Mouse (Mus musculus) liver, embryonic 15.5 days (tissue): Measurements from ENCODE around the gene Ift80. TPM values are rescaled to one million over a fixed set of nuclear protein-coding genes. Genes with fewer than 3 reads are reported as not detected.

Experiments used
- ATAC-seq: fragments of 200-750 bp; cut with Nextera tagmentation; 2 replicates; pipeline ENCODE4 v1.8.0; 2017; ENCODE audit warnings: moderate number of reproducible peaks, mild to moderate bottlenecking, moderate library complexity; ENCODE audit not compliant: insufficient read depth
- H3K27ac ChIP-seq: fragments of 300-500 bp; sonication (generic); replicated peaks from 2 replicates; pipeline ENCODE4 v1.5.1; 2015; ENCODE audit warnings: mild to moderate bottlenecking, inconsistent platforms
- H3K27me3 ChIP-seq: fragments of 300-500 bp; sonication (generic); 2 replicates; pipeline ENCODE4 v1.6.1; 2015; ENCODE audit warnings: mild to moderate bottlenecking, inconsistent platforms
- H3K36me3 ChIP-seq: fragments of 300-500 bp; sonication (generic); replicated peaks from 2 replicates; pipeline ENCODE4 v1.6.1; 2015; ENCODE audit warnings: moderate library complexity, mild to moderate bottlenecking, inconsistent platforms
- H3K4me1 ChIP-seq: fragments of 300-500 bp; sonication (generic); replicated peaks from 2 replicates; pipeline ENCODE4 v1.6.1; 2015; ENCODE audit warnings: inconsistent platforms
- H3K4me2 ChIP-seq: fragments of 300-500 bp; sonication (generic); 2 replicates; pipeline ENCODE4 v1.6.1; 2015; ENCODE audit warnings: moderate library complexity, mild to moderate bottlenecking, inconsistent platforms
- H3K4me3 ChIP-seq: fragments of 300-500 bp; sonication (generic); replicated peaks from 2 replicates; pipeline ENCODE4 v1.5.1; 2015; ENCODE audit warnings: mild to moderate bottlenecking, inconsistent platforms
- H3K9ac ChIP-seq: fragments of 300-500 bp; sonication (generic); 2 replicates; pipeline ENCODE4 v1.6.1; 2015; ENCODE audit warnings: moderate library complexity, mild to moderate bottlenecking, inconsistent platforms
- H3K9me3 ChIP-seq: fragments of 300-500 bp; sonication (generic); replicated peaks from 2 replicates; pipeline ENCODE4 v1.6.1; 2016; ENCODE audit warnings: inconsistent platforms
- WGBS: fragments of 180-500 bp; shearing (Covaris S2); methylation state at CpG from one replicate; pipeline ENCODE4 v1.1.7; 2015; ENCODE audit warnings: mixed read lengths; ENCODE audit not compliant: insufficient replicate concordance; 5-methylcytosine and 5-hydroxymethylcytosine counted together
- polyA plus RNA-seq: library from polyadenylated mRNA; unstranded; fragments of >200 nt; fragmentation: Nextera tagmentation; extraction: Ambion mirVana; gene quantifications from 2 replicates; pipeline ENCODE4 v1.2.1, GENCODE M21; 2015

The Ift80 gene
- polyA plus RNA-seq, 1 experiment from 2014 or later = 5.6 TPM

DNA sequence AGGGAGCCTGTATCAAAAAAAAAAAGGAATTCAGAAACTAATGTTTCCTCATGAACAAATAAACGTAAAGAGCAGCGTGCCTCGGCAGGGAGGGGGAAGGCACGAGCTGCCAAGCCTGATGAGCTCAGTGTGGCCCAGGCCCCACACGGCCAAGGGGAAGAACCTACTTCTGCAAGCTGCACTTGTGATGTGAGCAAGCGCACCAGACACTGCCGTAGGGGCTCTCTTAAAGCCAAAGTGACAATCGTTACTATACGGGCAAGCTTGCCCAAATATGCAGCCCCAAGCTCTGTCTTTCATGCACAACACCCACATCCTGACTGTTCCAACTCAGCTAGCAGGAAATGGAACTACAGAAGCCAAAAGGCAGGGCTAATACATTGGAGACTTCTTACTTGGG lies 23.5 kb downstream of the Ift80 start:
- no peaks in the 10 kb centered on the region for H3K27me3 ChIP-seq
- 42% methylated on average over 9 of the region's 9 CpGs for WGBS
- ATAC-seq = no peak

DNA sequence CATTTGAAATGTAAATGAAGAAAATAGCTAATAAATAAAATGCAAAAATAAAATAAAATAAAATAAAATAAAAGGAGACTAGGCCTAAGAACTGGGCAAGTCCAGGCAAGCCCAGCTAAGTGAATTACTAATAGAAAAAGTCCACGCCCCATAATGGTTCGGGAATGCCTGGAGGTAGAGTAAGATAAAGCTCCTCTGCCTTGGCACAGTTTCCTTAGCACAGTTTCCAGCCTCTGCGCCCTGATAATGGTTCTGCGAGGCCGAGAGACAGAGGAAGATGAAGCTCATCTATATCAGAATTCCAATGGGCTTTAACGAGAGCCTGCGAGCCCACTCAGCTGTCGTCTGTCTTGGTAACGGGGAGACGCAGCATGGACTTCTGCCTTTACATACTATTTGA lies 25.2 kb downstream of the Ift80 start:
- peak; percentile 33; the same call in 1 of the 2 replicates for ATAC-seq
- no peak overlapping the region; the same call in 1 of the 2 replicates for H3K4me2 ChIP-seq

More for the DNA sequence above, 23.5 kb downstream of the Ift80 start:
- Histone ChIP-seq H3K4me3 (no peak overlapping the region), H3K4me2 (no peak overlapping the region), H3K9me3 (no peaks in the 10 kb centered on the region), H3K36me3 (peaks cover 21% of the 10 kb centered on the region), H3K9ac (no peak overlapping the region), H3K27ac (no peak overlapping the region; the same call in 1 of the 2 replicates), H3K4me1 (peaks cover 50% of the 10 kb centered on the region)

DNA sequence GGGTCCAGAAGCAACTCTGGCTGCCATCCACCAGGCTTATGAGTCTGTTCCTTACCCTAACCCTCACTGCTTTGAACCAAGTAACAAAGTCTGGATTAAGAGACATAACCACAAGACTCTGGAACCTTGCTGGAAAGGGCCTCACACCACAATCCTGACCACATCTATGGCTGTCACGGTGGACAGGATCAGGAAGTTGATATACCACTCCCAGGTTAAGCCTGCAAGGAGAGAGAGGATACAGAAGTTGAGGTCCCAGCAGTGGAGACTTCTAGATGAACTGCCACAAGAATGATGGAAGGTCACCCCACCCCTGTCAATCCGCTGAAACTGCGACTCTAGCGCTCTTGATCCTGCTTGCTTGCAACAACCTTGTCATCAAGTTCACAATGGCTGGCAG lies 26.7 kb downstream of the Ift80 start:
- Histone ChIP-seq H3K27me3 (no peaks in the 10 kb centered on the region), H3K9ac (no peak overlapping the region), H3K4me1 (peaks cover 61% of the 10 kb centered on the region), H3K36me3 (peaks cover 9% of the 10 kb centered on the region; the same call in 1 of the 2 replicates), H3K4me3 (no peak overlapping the region), H3K27ac (no peak overlapping the region), H3K4me2 (no peak overlapping the region), H3K9me3 (no peaks in the 10 kb centered on the region)
- ATAC-seq = no peak
- 51% methylated on average over 4 of the region's 4 CpGs for WGBS

More for the DNA sequence above, 25.2 kb downstream of the Ift80 start:
- Histone ChIP-seq H3K9me3 (no peaks in the 10 kb centered on the region), H3K27ac (no peak overlapping the region; the same call in 1 of the 2 replicates), H3K4me1 (peaks cover 61% of the 10 kb centered on the region), H3K4me3 (no peak overlapping the region), H3K9ac (no peak overlapping the region), H3K36me3 (0 out of 2 replicates have a peak, but pooled peaks cover 9% of the 10 kb centered on the region), H3K27me3 (no peaks in the 10 kb centered on the region)
- WGBS = 46% methylated on average over 10 of the region's 10 CpGs

DNA sequence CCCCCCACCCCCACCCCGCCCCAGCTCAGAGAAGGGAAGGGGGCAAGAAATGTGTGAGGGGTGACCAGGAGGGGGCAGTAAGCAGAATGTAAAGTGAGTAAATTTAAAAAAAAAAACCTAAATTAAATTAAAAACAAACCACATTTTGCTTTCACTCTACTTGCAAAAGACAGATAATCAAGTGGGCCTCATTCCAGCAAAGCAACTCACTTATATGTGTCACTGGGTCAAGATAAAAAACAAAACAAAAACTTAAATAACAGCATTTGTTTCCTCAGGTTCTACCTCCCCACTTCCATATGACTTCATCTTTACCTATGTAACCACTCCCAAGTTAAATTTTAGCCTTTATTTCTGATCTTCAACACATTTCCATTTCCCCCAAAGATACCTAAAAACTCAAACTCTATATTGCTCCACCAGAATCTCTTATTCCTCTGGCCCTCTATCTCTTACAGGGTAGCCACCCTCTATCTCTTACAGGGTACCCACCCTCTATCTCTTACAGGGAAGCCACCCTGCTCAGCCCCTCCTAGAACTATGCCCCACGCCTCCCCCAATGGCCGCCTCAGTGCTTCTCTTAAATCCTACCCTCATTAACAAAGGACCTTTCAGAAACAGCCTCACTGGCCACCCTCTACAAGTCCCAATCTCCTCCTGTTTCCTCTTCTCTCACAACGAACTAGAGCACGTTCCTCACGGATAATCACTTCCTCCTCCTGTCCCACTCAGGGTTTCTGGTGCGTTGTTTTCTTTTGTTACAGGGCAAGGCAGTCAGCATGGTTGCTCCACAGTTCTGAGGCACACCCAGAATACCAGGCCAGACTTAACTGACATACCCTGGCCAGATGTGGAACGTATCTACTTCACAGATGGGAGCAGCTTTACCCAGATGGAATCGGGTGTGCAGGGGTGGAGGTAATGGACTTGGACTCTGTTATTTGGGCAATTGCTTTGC lies 28.6 kb downstream of the Ift80 start:
- 0 out of 2 replicates have a peak overlapping the region, but pooled peaks have one; percentile 3 for H3K9ac ChIP-seq
- H3K27ac ChIP-seq = peak overlapping the region; percentile 79
- peak overlapping the region; percentile 46 for H3K4me2 ChIP-seq
- peaks cover 55% of the 10 kb centered on the region for H3K4me1 ChIP-seq
- 0 out of 2 replicates have a peak overlapping the region, but pooled peaks have one; percentile 7 for H3K4me3 ChIP-seq
- no peaks in the 10 kb centered on the region for H3K27me3 ChIP-seq
- ATAC-seq = peak; percentile 93
- H3K36me3 ChIP-seq = peaks cover 12% of the 10 kb centered on the region; the same call in 1 of the 2 replicates
- H3K9me3 ChIP-seq = no peaks in the 10 kb centered on the region
- WGBS = 18% methylated on average over 9 of the region's 9 CpGs

DNA sequence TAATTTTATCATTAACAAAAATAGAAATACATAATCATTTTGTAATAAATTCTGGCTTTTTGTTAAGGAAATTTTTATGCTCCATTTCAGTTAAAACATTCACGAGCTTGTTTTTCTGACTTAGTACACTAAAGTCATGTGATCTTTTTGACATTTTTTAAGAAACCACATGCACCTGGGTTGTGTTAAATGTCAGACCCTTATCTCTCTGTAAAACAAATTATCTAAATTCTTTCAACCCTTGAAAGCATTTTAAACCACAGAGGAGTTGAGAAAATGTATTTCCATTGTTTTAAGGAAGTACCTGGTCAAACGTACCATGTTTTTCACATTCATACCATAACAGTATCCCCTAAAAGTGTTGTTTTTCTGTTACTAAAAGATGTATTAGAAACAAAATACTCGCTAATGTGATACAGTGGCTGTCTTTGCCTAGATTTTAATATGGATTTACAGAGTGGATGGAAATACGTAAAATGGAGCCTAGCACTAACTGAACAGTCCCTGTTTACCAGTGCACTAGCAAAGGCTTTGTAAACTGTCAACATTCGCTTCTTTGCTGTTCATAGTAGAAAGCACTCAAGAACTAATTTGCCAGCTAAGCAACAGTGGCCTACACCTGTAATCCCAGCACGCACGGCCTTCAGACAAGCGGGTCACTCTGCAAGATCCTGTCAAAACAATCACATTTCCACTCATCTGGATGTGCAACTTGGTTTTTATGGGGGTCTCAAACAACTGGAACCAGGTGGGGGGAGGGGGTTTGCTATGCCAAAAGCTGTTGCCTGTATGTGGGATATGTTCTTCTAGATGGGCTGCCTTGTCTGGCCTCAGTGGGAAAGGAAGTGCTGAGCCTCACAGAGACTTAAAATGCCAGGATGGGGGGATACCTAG lies 29.5 kb downstream of the Ift80 start:
- 72% methylated on average over 8 of the region's 8 CpGs for WGBS
- Histone ChIP-seq H3K4me3 (no peak overlapping the region), H3K27me3 (no peaks in the 10 kb centered on the region), H3K36me3 (peaks cover 12% of the 10 kb centered on the region; the same call in 1 of the 2 replicates), H3K9me3 (no peaks in the 10 kb centered on the region), H3K4me2 (peak overlapping the region; percentile 46), H3K4me1 (peaks cover 49% of the 10 kb centered on the region), H3K27ac (peak overlapping the region; percentile 79), H3K9ac (no peak overlapping the region)
- ATAC-seq = no peak

DNA sequence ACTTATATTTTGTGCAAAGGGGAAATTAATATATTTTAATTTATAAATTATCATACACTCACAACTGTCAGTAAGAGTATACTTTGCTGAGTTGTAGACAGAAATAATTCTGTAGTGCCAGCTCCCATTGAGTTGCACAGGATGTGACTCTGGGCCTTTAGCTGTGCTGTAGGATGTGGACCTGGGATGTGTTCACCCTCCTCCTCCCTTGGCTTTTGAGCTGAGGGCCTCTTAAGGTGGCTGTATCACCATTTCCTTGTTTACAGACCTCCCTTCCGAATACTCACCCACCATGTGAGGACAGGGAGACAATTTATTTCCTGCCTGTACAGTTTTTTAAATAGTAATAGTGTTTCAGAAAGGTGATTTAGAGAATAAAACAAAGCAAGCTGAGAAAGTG lies 30.8 kb downstream of the Ift80 start:
- no peaks in the 10 kb centered on the region for H3K27me3 ChIP-seq
- 59% methylated on average over 1 of the region's 1 CpGs for WGBS
- peaks cover 8% of the 10 kb centered on the region; the same call in 1 of the 2 replicates for H3K36me3 ChIP-seq
- no peak for ATAC-seq
- no peak overlapping the region for H3K27ac ChIP-seq
- H3K9me3 ChIP-seq = no peaks in the 10 kb centered on the region
- H3K4me3 ChIP-seq = no peak overlapping the region
- H3K4me1 ChIP-seq = peaks cover 36% of the 10 kb centered on the region
- no peak overlapping the region for H3K4me2 ChIP-seq
- H3K9ac ChIP-seq = no peak overlapping the region

DNA sequence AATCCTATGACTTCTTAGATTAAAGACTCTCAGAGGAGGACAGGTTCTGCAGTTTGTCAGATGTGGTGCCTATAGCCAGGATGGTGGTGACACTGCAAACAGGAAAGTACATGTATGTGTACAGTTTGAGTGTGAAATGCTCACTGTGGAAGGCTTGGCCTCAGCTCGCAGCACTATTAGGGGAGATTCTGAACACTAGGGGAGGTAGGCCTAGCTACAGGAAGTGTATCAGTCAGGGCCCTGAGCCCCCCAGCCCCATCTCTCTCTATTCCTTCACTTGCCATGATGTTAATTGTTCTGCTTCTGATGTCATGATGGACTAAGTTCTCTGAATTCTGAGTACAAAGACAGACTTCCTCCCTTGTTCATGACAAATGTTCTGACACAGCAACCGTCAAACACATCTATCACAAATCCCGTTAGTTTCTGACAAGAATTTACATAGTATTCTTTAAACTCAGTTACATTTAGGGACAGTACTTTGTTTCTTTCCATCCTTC lies 35.2 kb downstream of the Ift80 start:
- no peak for ATAC-seq
- Histone ChIP-seq H3K4me1 (peaks cover 6% of the 10 kb centered on the region), H3K27ac (no peak overlapping the region), H3K4me2 (no peak overlapping the region), H3K9me3 (no peaks in the 10 kb centered on the region), H3K4me3 (no peak overlapping the region), H3K27me3 (no peaks in the 10 kb centered on the region), H3K36me3 (peaks cover 34% of the 10 kb centered on the region), H3K9ac (no peak overlapping the region)
- 84% methylated on average over 3 of the region's 3 CpGs for WGBS

DNA sequence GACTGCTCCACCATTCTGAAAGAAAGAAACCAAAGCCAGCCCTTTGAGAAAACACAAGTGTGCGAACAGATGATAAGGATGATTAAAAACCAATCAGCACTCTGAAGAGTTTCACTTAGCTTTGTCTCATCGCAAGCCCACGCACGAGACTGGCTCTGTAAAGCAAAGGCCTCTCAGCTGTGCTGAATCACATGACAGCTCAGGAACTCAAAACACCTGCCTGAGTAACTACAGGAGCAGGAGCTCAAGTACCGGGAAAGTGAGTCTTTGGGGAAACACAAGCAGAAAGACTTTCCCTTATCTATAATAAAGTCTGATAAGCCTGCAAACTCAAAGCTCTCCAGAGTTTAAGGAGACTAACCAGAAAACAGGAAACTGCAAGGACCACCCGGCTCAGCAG lies 37.0 kb downstream of the Ift80 start:
- peaks cover 6% of the 10 kb centered on the region for H3K4me1 ChIP-seq
- H3K27ac ChIP-seq = no peak overlapping the region
- H3K4me2 ChIP-seq = no peak overlapping the region
- H3K9ac ChIP-seq = no peak overlapping the region
- H3K36me3 ChIP-seq = peaks cover 43% of the 10 kb centered on the region
- ATAC-seq = no peak
- WGBS = 11% methylated on average over 6 of the region's 6 CpGs
- H3K4me3 ChIP-seq = no peak overlapping the region
- H3K9me3 ChIP-seq = no peaks in the 10 kb centered on the region
- H3K27me3 ChIP-seq = no peaks in the 10 kb centered on the region

DNA sequence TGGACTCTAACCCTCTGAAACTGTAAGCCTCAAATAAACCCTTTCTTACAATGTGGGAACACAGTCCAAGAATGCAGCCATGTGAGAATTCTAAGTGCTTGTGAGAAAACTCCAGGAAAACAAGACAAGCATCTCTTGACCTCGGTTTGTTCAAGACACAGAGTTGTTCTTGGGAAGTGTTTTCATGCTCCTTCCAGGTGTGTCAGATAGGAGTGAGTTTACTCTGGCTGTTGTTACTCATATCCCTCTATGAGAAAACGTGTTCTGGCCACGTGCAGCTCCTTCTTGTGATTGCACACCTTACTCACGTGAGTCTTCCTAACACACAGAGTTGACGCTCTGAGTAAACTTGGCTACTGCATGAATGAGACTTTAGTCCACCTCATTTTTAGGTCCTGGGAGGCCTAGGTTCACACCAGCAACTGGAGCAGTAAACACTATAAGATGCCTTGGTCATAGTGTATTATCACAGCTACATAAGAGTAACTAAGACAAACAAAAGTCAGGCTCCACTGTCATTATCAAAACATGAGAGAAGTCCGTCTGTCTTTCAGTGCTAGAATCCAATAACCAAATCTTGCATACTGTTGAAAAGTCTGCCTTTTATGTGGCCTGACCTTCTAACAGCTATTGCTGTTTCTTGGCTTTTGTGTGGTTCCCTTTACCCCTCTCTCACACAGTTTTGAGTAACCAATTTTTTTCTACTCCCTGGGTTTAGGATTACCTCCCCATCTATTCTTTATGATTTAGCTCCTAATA lies 37.7 kb downstream of the Ift80 start:
- Histone ChIP-seq H3K4me1 (peaks cover 6% of the 10 kb centered on the region), H3K4me2 (no peak overlapping the region), H3K36me3 (peaks cover 48% of the 10 kb centered on the region), H3K27me3 (no peaks in the 10 kb centered on the region), H3K4me3 (no peak overlapping the region), H3K9ac (no peak overlapping the region), H3K9me3 (no peaks in the 10 kb centered on the region), H3K27ac (no peak overlapping the region)
- ATAC-seq = no peak
- WGBS = 84% methylated on average over 6 of the region's 6 CpGs

DNA sequence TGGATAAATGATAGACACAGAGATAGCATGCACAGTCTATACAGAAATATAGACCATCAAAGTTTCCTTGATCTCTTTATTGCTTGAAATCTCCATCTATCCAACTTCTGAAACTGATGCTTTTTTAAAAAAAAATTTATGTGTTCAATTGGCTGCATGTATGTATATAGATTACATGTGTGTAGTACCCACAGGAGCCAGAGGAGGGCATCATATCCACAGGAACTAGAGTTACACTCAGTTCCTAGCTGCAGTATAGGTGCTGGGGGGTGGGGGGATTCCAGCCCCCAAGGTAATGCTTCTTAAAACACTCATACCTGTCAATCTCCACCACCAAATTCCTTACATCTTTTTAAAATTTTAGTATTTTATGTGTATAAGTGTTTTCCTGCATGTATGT lies 39.7 kb downstream of the Ift80 start:
- Histone ChIP-seq H3K4me1 (peaks cover 6% of the 10 kb centered on the region), H3K36me3 (peaks cover 56% of the 10 kb centered on the region), H3K9ac (no peak overlapping the region), H3K27ac (no peak overlapping the region), H3K27me3 (no peaks in the 10 kb centered on the region), H3K9me3 (no peaks in the 10 kb centered on the region), H3K4me2 (no peak overlapping the region), H3K4me3 (no peak overlapping the region)
- ATAC-seq = no peak
